Mouse (Mus musculus): ENCODE data around the gene Mga. TPM values are rescaled to one million over a fixed set of nuclear protein-coding genes. Genes with fewer than 3 reads are reported as not detected.

The Mga gene
- total and polyA plus RNA-seq, 2 experiments from 2014 or later, result 11.4 to 76.4 TPM

DNA sequence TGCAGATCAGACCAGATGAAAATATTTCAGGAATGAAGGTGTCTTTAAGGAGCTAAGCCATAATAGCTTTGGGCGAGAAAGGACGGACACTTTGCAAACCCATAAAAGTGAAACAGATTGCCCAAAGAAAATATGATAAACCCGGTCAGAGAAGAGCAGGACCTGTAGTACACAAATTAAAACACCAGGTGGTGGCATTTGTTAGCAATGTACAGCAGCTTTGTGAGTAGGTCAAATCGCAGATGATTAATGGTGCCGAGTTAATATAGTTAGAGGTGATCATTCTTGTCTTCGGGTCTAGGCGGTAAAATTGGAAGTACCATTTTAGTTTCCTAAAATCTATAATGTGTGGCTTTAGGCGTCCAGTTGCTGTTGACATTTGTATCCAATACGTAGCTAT is 73.5 kb downstream of the Mga start:
- DNase-seq (ENCODE audit: low spot score), result peak; percentile 83
- Histone ChIP-seq H3K4me3 (ENCODE audit: low read length) (no peak overlapping the region), H3K36me3 (ENCODE audit: insufficient read depth, low read length) (no peaks in the 10 kb centered on the region), H3K9me3 (ENCODE audit: low read length) (no peaks in the 10 kb centered on the region), H3K9ac (replicated peaks; ENCODE audit: low read length) (no peak overlapping the region), H3K27me3 (ENCODE audit: insufficient read depth, low read length) (no peaks in the 10 kb centered on the region), H3K27ac (no peak overlapping the region), H3K4me1 (ENCODE audit: insufficient read depth, low read length) (peaks cover 11% of the 10 kb centered on the region), H3K4me2 (ENCODE audit: low read depth, low read length) (no peak overlapping the region)
- ATAC-seq, result no peak
- 43% methylated on average over 9 of the region's 9 CpGs for WGBS
- TF ChIP-seq CTCF (IDR thresholded peaks at IDR 0.05; ENCODE audit: low read depth), result peak; percentile 79

DNA sequence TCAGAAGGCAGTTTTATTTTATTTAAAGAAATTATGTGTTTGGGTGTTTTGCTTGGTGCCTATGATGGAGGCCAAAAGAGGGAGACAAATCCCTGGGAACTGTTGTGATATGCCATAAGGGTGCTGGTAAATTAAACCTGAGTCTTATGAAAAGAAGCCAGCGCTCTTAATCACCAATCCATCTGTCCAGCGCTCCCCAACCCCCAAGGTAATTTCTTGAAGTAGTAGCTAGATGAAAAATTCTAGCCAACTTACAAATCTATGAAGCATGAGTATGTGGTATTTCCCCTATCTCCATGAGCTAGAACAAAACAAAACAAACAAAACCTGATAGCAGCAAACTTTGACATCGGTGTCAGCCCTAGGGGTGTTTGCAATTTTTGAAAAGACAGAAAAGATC is 74.3 kb downstream of the Mga start:
- peak overlapping the region; percentile 67 for H3K4me2 ChIP-seq (ENCODE audit: low read depth, low read length)

DNA sequence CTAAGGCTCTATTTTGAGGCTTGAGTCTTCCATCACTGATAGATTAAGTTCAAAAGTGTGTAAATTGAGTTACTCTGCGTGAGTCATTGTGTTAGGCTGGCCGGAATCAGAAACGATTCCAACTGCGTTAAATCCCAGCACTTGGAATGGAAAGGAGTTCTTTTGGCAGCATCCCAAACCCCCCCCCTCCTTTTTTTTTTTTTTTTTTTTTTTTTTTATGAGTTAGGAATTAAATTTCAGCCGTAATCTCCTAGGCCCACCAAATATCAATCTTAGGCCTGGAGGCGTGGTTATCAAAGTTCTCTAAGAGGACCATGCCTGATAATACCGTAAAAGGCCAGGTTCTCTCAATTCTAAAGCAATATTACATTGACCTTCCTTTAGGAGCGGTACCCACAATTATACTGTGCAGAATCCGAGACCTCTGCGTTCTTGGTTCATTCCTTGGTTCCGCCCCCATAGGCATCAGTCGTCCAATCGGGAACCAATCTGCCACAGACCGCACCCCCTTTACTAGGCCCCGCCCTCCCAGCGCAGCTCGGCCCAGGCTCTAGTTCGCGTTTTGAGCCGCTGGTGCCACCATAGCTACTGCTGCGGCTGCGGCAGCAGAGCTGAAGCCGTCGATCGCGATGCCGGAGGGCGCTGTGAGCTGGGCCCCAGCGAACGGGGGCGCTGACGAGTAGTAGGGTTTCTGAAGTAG is 75.0 kb downstream of the Mga start:
- H3K36me3 ChIP-seq (ENCODE audit: insufficient read depth, low read length), result no peaks in the 10 kb centered on the region
- H3K4me3 ChIP-seq (ENCODE audit: low read length), result peak overlapping the region; percentile 75
- no peaks in the 10 kb centered on the region for H3K27me3 ChIP-seq (ENCODE audit: insufficient read depth, low read length)
- peak overlapping the region; percentile 67 for H3K4me2 ChIP-seq (ENCODE audit: low read depth, low read length)
- DNase-seq (ENCODE audit: low spot score), result peak; percentile 98
- H3K4me1 ChIP-seq (ENCODE audit: insufficient read depth, low read length), result peaks cover 11% of the 10 kb centered on the region
- H3K27ac ChIP-seq, result peak overlapping the region; percentile 76
- peak; percentile 100 for ATAC-seq
- peak; percentile 73 for TF ChIP-seq CTCF (IDR thresholded peaks at IDR 0.05; ENCODE audit: low read depth)
- peak overlapping the region; percentile 75 for H3K9ac ChIP-seq (replicated peaks; ENCODE audit: low read length)
- WGBS, result 1% methylated on average over 32 of the region's 32 CpGs
- no peaks in the 10 kb centered on the region for H3K9me3 ChIP-seq (ENCODE audit: low read length)

More for the DNA sequence above, 74.3 kb downstream of the Mga start:
- no peak for TF ChIP-seq CTCF (IDR thresholded peaks at IDR 0.05; ENCODE audit: low read depth)
- Histone ChIP-seq H3K9me3 (ENCODE audit: low read length) (no peaks in the 10 kb centered on the region), H3K9ac (replicated peaks; ENCODE audit: low read length) (no peak overlapping the region), H3K4me3 (ENCODE audit: low read length) (no peak overlapping the region), H3K27me3 (ENCODE audit: insufficient read depth, low read length) (no peaks in the 10 kb centered on the region), H3K36me3 (ENCODE audit: insufficient read depth, low read length) (no peaks in the 10 kb centered on the region), H3K27ac (no peak overlapping the region), H3K4me1 (ENCODE audit: insufficient read depth, low read length) (peaks cover 11% of the 10 kb centered on the region)
- ATAC-seq (no peak), DNase-seq (ENCODE audit: low spot score) (no peak)
- WGBS, result 73% methylated on average over 3 of the region's 3 CpGs

DNA sequence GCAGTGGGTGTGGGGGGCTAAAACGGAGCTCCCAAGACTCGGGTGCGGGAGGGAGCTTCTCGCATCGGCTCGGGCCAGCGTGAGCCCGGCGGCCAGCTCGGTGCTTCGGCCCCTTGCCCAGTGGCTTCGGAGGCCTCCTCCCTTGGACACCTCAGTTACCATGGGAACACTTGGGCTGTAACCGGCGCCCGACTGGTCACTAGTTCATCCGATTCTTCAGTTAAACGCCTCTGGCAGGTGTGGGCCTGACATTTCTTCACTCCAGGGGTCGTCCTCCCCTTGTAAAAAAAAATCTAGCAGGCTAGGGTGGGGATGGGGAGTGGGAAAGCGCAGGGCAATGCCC is 75.5 kb downstream of the Mga start, which contains the start of gene Mapkbp1:
Mapkbp1 (plus strand) TSS at position 163 of the 343 bp plus-strand sequence.
- H3K36me3 ChIP-seq (ENCODE audit: insufficient read depth, low read length), result no peaks in the 10 kb centered on the region
- H3K27ac ChIP-seq, result peak within 1 kb of the TSS; percentile 76
- WGBS, result under 1% methylated on average over 19 of the region's 19 CpGs

DNA sequence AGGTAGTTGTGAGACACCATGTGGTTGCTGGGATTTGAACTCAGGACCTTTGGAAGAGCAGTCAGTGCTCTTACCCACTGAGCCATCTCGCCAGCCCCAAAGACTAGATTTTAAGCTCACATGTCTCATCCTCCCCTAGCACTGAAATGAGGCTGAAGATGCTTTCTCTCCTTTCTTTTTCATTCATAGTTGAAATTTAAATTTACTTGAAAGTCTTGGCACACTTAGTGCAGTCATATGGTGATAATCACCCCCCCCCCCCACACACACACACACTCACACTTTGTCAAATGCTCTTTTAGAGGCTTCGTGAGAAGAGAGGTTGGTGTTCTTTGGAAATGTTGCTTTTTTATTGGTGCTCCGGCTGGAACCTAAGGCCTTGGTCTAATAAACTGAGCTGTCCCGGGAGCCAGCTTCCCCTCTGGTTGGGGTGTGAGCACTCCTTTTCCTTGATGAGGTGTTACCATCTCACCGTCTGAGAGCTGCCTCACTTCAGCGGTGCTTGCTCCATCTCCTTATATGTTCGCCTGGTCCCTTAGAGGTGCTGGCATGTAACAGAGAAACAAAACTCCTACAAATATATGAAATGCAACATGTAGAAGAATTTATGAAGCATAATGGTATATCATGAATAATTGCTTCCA is 83.4 kb downstream of the Mga start:
- ATAC-seq (no peak), DNase-seq (ENCODE audit: low spot score) (no peak)
- no peak for TF ChIP-seq CTCF (IDR thresholded peaks at IDR 0.05; ENCODE audit: low read depth)
- Histone ChIP-seq H3K27me3 (ENCODE audit: insufficient read depth, low read length) (no peaks in the 10 kb centered on the region), H3K9ac (replicated peaks; ENCODE audit: low read length) (no peak overlapping the region), H3K4me2 (ENCODE audit: low read depth, low read length) (no peak overlapping the region), H3K36me3 (ENCODE audit: insufficient read depth, low read length) (0 out of 2 replicates have a peak, but pooled peaks cover 4% of the 10 kb centered on the region), H3K4me1 (ENCODE audit: insufficient read depth, low read length) (peaks cover 6% of the 10 kb centered on the region; the same call in 1 of the 2 replicates), H3K27ac (no peak overlapping the region), H3K4me3 (ENCODE audit: low read length) (no peak overlapping the region), H3K9me3 (ENCODE audit: low read length) (no peaks in the 10 kb centered on the region)
- WGBS, result 88% methylated on average over 7 of the region's 7 CpGs

More for the DNA sequence above, 75.5 kb downstream of the Mga start, which contains the start of gene Mapkbp1:
- DNase-seq (ENCODE audit: low spot score), result no peak
- H3K9ac ChIP-seq (replicated peaks; ENCODE audit: low read length), result peak within 1 kb of the TSS; percentile 75
- no peak for TF ChIP-seq CTCF (IDR thresholded peaks at IDR 0.05; ENCODE audit: low read depth)
- no peaks in the 10 kb centered on the region for H3K9me3 ChIP-seq (ENCODE audit: low read length)
- no peaks in the 10 kb centered on the region for H3K27me3 ChIP-seq (ENCODE audit: insufficient read depth, low read length)
- peak; percentile 86 for ATAC-seq
- peak within 1 kb of the TSS; percentile 75 for H3K4me3 ChIP-seq (ENCODE audit: low read length)
- peaks cover 11% of the 10 kb centered on the region for H3K4me1 ChIP-seq (ENCODE audit: insufficient read depth, low read length)
- peak within 1 kb of the TSS; percentile 67 for H3K4me2 ChIP-seq (ENCODE audit: low read depth, low read length)

DNA sequence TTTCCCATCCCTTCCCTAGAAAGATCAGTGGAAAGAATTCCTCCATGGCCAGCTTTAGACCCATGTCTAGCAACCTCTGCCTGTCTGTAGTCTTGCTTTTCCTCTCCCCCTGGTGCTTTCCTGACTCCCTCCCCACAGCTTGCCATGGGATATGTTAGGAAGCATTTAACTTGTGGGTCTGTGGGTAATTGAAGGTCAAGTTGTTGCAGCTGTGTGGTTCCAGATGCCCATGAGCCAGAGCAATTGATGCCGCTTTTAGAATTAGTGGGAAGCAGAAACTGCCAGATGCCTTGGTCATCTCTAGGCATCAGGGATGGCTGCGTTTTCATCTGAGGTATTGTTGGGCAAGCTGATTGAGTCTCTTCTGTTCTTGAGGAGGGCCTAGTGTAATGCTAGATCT is 84.6 kb downstream of the Mga start:
- Histone ChIP-seq H3K4me3 (ENCODE audit: low read length) (no peak overlapping the region), H3K4me2 (ENCODE audit: low read depth, low read length) (no peak overlapping the region), H3K36me3 (ENCODE audit: insufficient read depth, low read length) (0 out of 2 replicates have a peak, but pooled peaks cover 4% of the 10 kb centered on the region), H3K4me1 (ENCODE audit: insufficient read depth, low read length) (peaks cover 6% of the 10 kb centered on the region; the same call in 1 of the 2 replicates), H3K9me3 (ENCODE audit: low read length) (no peaks in the 10 kb centered on the region), H3K27me3 (ENCODE audit: insufficient read depth, low read length) (no peaks in the 10 kb centered on the region), H3K27ac (no peak overlapping the region), H3K9ac (replicated peaks; ENCODE audit: low read length) (no peak overlapping the region)
- DNase-seq (ENCODE audit: low spot score), result no peak
- ATAC-seq, result no peak
- no peak for TF ChIP-seq CTCF (IDR thresholded peaks at IDR 0.05; ENCODE audit: low read depth)
- 82% methylated on average over 2 of the region's 2 CpGs for WGBS

Measured in hindbrain, postnatal 0 days (tissue).